Mouse (Mus musculus) midbrain, embryonic 14.5 days (tissue): Measurements from ENCODE around the gene Hist1h3c. TPM values are rescaled to one million over a fixed set of nuclear protein-coding genes. Genes with fewer than 3 reads are reported as not detected.
A peak's percentile ranks its signal among the peaks of the same experiment; 100 is the strongest.
"Not testable (repeated sequence)": the region's sequence is repeated elsewhere in the genome, so short reads cannot be mapped to it uniquely, and the experiment has no call there.

Source experiments
- ATAC-seq: fragments of 200-750 bp; cut with Nextera tagmentation; 2 replicates; pipeline ENCODE4 v1.8.0; 2017; ENCODE audit warnings: moderate number of reproducible peaks, moderate library complexity; ENCODE audit not compliant: low FRiP score, low TSS enrichment
- DNase-seq: peaks from one replicate; pipeline ENCODE4 v3.0.0-alpha.2; 2015
- H3K27ac ChIP-seq: fragments of 300-500 bp; sonication (generic); replicated peaks from 2 replicates; pipeline ENCODE4 v1.5.1; 2014; ENCODE audit warnings: mild to moderate bottlenecking, low read depth, low read length, moderate library complexity
- H3K27me3 ChIP-seq: fragments of 300-500 bp; sonication (generic); 2 replicates; pipeline ENCODE4 v1.6.1; 2014; ENCODE audit warnings: low read length, control low read depth, mixed read lengths; ENCODE audit not compliant: control insufficient read depth, insufficient read depth
- H3K36me3 ChIP-seq: fragments of 300-500 bp; sonication (generic); 2 replicates; pipeline ENCODE4 v1.6.1; 2014; ENCODE audit warnings: low read length, control low read depth; ENCODE audit not compliant: control insufficient read depth, insufficient read depth
- H3K4me1 ChIP-seq: fragments of 300-500 bp; sonication (generic); 2 replicates; pipeline ENCODE4 v1.6.1; 2014; ENCODE audit warnings: mild to moderate bottlenecking, antibody characterized with exemption, low read length, control low read depth; ENCODE audit not compliant: control insufficient read depth, insufficient read depth
- H3K4me2 ChIP-seq: fragments of 300-500 bp; sonication (generic); 2 replicates; pipeline ENCODE4 v1.6.1; 2014; ENCODE audit warnings: mild to moderate bottlenecking, low read length, moderate library complexity
- H3K4me3 ChIP-seq: fragments of 300-500 bp; sonication (generic); replicated peaks from 2 replicates; pipeline ENCODE4 v1.5.1; 2014; ENCODE audit warnings: low read depth, low read length
- H3K9ac ChIP-seq: fragments of 300-500 bp; sonication (generic); replicated peaks from 2 replicates; pipeline ENCODE4 v1.6.1; 2014; ENCODE audit warnings: mild to moderate bottlenecking, low read length, moderate library complexity
- H3K9me3 ChIP-seq: fragments of 300-500 bp; sonication (generic); 2 replicates; pipeline ENCODE4 v1.6.1; 2016; ENCODE audit warnings: low read length, control low read depth, mixed read lengths; ENCODE audit not compliant: control insufficient read depth
- WGBS: fragments of 180-500 bp; shearing (Covaris S2); extraction: QIAGEN DNeasy Blood & Tissue Kit; methylation state at CpG from one replicate; pipeline ENCODE4 v1.1.7; 2014; 5-methylcytosine and 5-hydroxymethylcytosine counted together
- polyA plus RNA-seq: library from polyadenylated mRNA; unstranded; fragments of >200 nt; fragmentation: Nextera tagmentation; extraction: Ambion mirVana; gene quantifications from 2 replicates; pipeline ENCODE4 v1.2.1, GENCODE M21; 2014

Gene Hist1h3c
- polyA plus RNA-seq, 1 experiment from 2014 or later, result 1.2 TPM

GRCm38 (mm10) chr13:23706771-23707170 lies 38.6 kb downstream of the Hist1h3c start:
- no peak overlapping the region for H3K4me2 ChIP-seq
- 93% methylated on average over 12 of the region's 12 CpGs for WGBS
- no peaks in the 10 kb centered on the region for H3K4me1 ChIP-seq
- H3K4me3 ChIP-seq, result no peak overlapping the region
- no peak overlapping the region for H3K9ac ChIP-seq
- H3K27ac ChIP-seq, result no peak overlapping the region
- H3K27me3 ChIP-seq, result no peaks in the 10 kb centered on the region
- no peaks in the 10 kb centered on the region for H3K36me3 ChIP-seq
- ATAC-seq, result no peak
- H3K9me3 ChIP-seq, result no peaks in the 10 kb centered on the region
- DNase-seq, result no peak

- Histone ChIP-seq H3K27ac (no peak overlapping the region), H3K27me3 (no peaks in the 10 kb centered on the region), H3K9me3 (no peaks in the 10 kb centered on the region), H3K36me3 (no peaks in the 10 kb centered on the region), H3K4me2 (no peak overlapping the region), H3K9ac (no peak overlapping the region), H3K4me3 (no peak overlapping the region), H3K4me1 (no peaks in the 10 kb centered on the region)
- 94% methylated on average over 7 of the region's 7 CpGs for WGBS
- no peak for DNase-seq
- ATAC-seq, result no peak
Measured at GRCm38 (mm10) chr13:23705751-23706356, 39.5 kb downstream of the Hist1h3c start.

- WGBS, result 92% methylated on average over 2 of the region's 2 CpGs
- H3K4me2 ChIP-seq, H3K4me3 ChIP-seq, H3K36me3 ChIP-seq, DNase-seq, ATAC-seq, H3K9ac ChIP-seq, H3K9me3 ChIP-seq, H3K27me3 ChIP-seq, H3K27ac ChIP-seq, H3K4me1 ChIP-seq: not testable (repeated sequence)
Measured at GRCm38 (mm10) chr13:23702801-23703200, 42.6 kb downstream of the Hist1h3c start.

- Histone ChIP-seq H3K9me3 (no peaks in the 10 kb centered on the region), H3K9ac (no peak overlapping the region), H3K27me3 (no peaks in the 10 kb centered on the region), H3K4me3 (no peak overlapping the region), H3K4me1 (peaks cover 7% of the 10 kb centered on the region; the same call in 1 of the 2 replicates), H3K36me3 (no peaks in the 10 kb centered on the region), H3K27ac (no peak overlapping the region), H3K4me2 (no peak overlapping the region)
- ATAC-seq (no peak), DNase-seq (no peak)
- 88% methylated on average over 4 of the region's 4 CpGs for WGBS
Measured at GRCm38 (mm10) chr13:23702220-23702619, 43.2 kb downstream of the Hist1h3c start.

- no peak overlapping the region for H3K4me3 ChIP-seq
- no peak overlapping the region for H3K4me2 ChIP-seq
- WGBS, result 28% methylated on average over 8 of the region's 8 CpGs
- H3K4me1 ChIP-seq, result peaks cover 7% of the 10 kb centered on the region; the same call in 1 of the 2 replicates
- H3K9me3 ChIP-seq, result no peaks in the 10 kb centered on the region
- no peak overlapping the region for H3K9ac ChIP-seq
- ATAC-seq, result peak; percentile 48; the same call in 1 of the 2 replicates
- no peaks in the 10 kb centered on the region for H3K27me3 ChIP-seq
- no peak overlapping the region for H3K27ac ChIP-seq
- no peaks in the 10 kb centered on the region for H3K36me3 ChIP-seq
- DNase-seq, result peak; percentile 84
Measured at GRCm38 (mm10) chr13:23700786-23701520, 44.4 kb downstream of the Hist1h3c start.

GRCm38 (mm10) chr13:23699767-23700166 lies 45.6 kb downstream of the Hist1h3c start:
- H3K27ac ChIP-seq, result no peak overlapping the region
- H3K4me2 ChIP-seq, result no peak overlapping the region
- no peak for ATAC-seq
- DNase-seq, result no peak
- no peaks in the 10 kb centered on the region for H3K9me3 ChIP-seq
- H3K4me1 ChIP-seq, result peaks cover 7% of the 10 kb centered on the region; the same call in 1 of the 2 replicates
- no peak overlapping the region for H3K4me3 ChIP-seq
- H3K36me3 ChIP-seq, result no peaks in the 10 kb centered on the region
- H3K9ac ChIP-seq, result no peak overlapping the region
- 67% methylated on average over 3 of the region's 3 CpGs for WGBS
- H3K27me3 ChIP-seq, result no peaks in the 10 kb centered on the region

- Histone ChIP-seq H3K4me1 (peaks cover 7% of the 10 kb centered on the region; the same call in 1 of the 2 replicates), H3K27me3 (no peaks in the 10 kb centered on the region), H3K36me3 (no peaks in the 10 kb centered on the region), H3K9ac (no peak overlapping the region), H3K4me2 (peak overlapping the region; percentile 83), H3K4me3 (no peak overlapping the region), H3K27ac (no peak overlapping the region), H3K9me3 (no peaks in the 10 kb centered on the region)
- WGBS, result 55% methylated on average over 6 of the region's 6 CpGs
- DNase-seq, result no peak
- no peak for ATAC-seq
Measured at GRCm38 (mm10) chr13:23698996-23699395, 46.4 kb downstream of the Hist1h3c start.

- DNase-seq (peak; percentile 99), ATAC-seq (peak; percentile 95)
- H3K4me3 ChIP-seq, result peak within 1 kb of the TSS; percentile 42
- H3K36me3 ChIP-seq, result no peaks in the 10 kb centered on the region
- peak within 1 kb of the TSS; percentile 83 for H3K4me2 ChIP-seq
- H3K9ac ChIP-seq, result peak within 1 kb of the TSS; percentile 55
- peak within 1 kb of the TSS; percentile 84 for H3K27ac ChIP-seq
- no peaks in the 10 kb centered on the region for H3K9me3 ChIP-seq
- no peaks in the 10 kb centered on the region for H3K27me3 ChIP-seq
- peaks cover 7% of the 10 kb centered on the region; the same call in 1 of the 2 replicates for H3K4me1 ChIP-seq
- under 1% methylated on average over 21 of the region's 22 CpGs for WGBS
Measured at GRCm38 (mm10) chr13:23698300-23698693, 47.1 kb downstream of the Hist1h3c start, which contains the start of gene Hist1h4c. Gene Hist1h4c (minus strand): TSS chr13:23698454.
